Mouse (Mus musculus) frontal cortex, postnatal 36 days (tissue): ENCODE measurements at regions not wholly inside any gene's neighbourhood (a gene's known extent, or its start where the extent isn't known, plus 50 kb on each side); places are given as distances from the start of the nearest gene placed in this dataset.
A peak's percentile ranks its signal among the peaks of the same experiment; 100 is the strongest.

Experiments used
- DNase-seq, 2 experiments: peaks; one replicate each; pipeline ENCODE4 v3.0.0; 2022; ENCODE audit warnings: low spot score in 2 of 2

- no peak for DNase-seq
These were observed 269.9 kb upstream of the Mki67 start for GRCm38 (mm10) chr7:135986021-135986420.

- no peak for DNase-seq
These were observed 274.2 kb upstream of the Mki67 start for GRCm38 (mm10) chr7:135990321-135990720.

GRCm38 (mm10) chr7:135996896-135997295, 280.7 kb upstream of the Mki67 start:
- no peak for DNase-seq

DNA sequence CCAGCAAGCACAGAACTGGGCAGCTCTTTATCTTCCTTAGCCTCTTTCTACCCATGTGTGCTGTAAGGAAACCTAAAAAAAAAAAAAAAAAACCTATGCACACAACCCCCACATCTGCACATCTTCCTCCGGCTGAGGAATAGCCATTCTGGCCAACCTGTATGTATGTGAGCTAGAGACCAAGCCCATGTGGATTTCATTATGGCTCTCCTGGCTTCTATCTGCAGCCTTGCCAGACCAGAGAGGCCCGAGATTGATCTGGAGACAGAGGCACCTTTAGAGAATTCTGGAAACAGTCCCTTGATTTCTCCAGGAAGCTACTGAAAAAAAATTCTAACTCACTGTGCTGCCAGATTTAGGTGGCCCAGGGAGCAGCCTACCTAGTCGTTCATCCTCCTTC, 281.5 kb upstream of the Mki67 start:
- DNase-seq, result no peak

- DNase-seq, result no peak
These were observed 286.2 kb upstream of the Mki67 start for GRCm38 (mm10) chr7:136002382-136002781.

DNA sequence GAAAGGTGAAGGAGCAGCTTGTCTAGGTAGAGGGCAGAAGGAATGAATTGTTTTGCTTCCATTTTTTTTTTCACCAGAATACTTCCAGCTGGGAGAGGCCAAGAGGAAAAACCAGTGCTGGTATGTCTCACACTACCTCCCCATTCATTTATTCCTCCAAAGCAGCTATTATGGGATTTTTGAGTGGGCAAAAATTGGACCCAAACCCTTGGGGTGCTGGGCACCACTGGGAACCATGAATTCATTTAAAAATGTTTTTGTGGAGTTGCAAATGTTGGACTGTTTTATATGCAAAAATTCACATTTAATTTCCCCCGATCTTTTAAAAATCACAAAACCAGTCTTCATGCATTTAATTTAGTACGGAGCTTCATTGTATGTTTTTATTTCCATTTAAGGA, 287.1 kb upstream of the Mki67 start:
- DNase-seq, result no peak

GRCm38 (mm10) chr7:136007796-136008455, 291.8 kb upstream of the Mki67 start:
- no peak for DNase-seq

DNA sequence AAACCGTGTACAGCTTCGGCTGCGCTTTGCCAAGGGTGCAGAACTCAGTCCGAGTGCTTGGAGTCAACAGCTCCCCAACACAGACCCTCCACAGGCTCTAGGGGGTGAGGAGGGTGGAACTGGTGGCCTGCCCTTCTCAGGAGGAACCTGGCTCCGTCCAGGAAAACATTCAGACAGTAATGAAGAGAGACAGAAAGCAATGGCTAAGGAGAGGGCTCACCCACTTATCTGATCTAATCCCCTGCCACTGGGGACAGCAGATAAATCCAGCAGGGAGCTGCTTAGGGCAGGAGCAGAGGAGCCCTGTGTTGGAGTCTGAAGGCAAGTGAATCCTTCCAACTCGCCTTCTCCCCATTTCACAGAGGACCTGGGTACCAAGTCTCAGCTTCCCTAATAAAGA, 292.3 kb upstream of the Mki67 start:
- DNase-seq, result no peak

DNA sequence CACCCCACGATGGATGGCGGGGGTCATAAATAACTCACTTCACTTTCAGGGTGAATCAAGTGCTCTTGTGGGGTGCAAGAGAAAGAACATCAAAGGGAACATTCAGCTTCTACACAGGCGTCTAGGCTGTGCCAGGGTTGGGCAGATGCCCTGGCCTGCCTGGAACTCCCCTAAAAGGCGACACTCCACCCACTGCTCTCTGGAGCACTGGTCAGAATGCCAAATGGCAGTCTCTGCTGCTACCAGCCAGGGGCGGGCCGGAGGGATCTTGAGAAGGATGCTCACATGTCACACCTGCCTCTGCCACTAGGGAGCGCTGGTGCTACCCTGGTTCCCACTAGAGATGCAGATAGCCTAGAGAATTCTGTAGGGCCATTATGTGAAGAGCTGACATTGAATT, 293.9 kb upstream of the Mki67 start:
- DNase-seq, result peak; percentile 69 to 76

- DNase-seq, result no peak
These were observed 298.5 kb upstream of the Mki67 start for GRCm38 (mm10) chr7:136014706-136015105.

- no peak for DNase-seq
These were observed 300.8 kb upstream of the Mki67 start for GRCm38 (mm10) chr7:136016918-136017317.

- DNase-seq, result no peak
These were observed 304.4 kb upstream of the Mki67 start for GRCm38 (mm10) chr7:136020577-136020976.

- no peak for DNase-seq
These were observed 304.9 kb upstream of the Mki67 start for GRCm38 (mm10) chr7:136021071-136021470.

DNA sequence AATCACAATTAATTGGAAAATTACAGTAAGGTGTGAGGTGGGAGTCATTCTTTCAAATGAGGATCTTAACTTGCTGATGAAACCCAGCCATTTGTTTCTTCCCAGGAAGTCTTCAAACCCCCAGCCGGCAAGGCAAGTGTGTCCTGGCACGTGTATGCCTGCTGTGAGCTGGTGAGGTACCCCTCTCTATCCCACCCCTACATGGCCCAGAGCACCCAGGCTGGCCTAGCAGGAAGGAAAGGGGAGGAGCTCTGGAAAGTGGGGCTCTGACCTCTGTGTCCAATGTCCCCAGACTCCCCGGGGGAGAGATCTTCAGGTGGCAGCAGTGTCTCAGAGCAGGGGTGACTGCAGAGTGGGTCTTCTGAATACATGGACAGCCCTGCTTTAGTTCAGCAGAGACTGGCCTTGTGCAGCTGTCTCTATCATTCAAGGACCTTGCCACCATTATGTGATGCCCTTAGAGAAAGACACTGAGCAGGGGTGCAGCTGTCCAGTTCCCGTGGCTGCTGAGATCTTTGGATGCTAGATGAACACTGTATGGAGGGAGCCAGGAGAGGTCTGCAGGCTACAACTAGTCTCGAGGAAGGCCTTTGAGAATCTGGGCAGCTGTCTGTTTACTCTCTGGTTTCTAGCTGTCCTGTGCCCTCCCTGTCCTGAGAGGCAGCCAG, 306.8 kb upstream of the Mki67 start:
- no peak for DNase-seq

DNA sequence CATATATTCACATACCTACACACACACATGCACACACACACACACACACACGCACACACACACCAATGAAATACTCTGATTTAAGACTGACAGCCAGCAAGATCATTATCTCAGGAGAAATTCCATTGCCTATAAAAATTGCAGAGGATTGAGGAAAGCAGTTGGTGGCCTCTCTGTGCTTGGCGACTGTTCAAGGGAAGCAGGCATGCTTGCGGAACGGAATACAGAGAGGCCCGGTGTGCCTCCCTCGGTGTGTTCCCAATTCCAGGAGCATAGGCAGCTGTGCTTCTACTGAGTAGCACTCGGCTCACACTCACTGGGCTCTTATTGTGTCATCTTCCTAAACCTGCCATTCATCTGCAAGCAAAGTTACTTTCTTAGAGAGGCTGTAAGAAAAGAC, 310.3 kb upstream of the Mki67 start:
- DNase-seq, result no peak

GRCm38 (mm10) chr7:136032026-136032425, 315.9 kb upstream of the Mki67 start:
- DNase-seq, result no peak

DNA sequence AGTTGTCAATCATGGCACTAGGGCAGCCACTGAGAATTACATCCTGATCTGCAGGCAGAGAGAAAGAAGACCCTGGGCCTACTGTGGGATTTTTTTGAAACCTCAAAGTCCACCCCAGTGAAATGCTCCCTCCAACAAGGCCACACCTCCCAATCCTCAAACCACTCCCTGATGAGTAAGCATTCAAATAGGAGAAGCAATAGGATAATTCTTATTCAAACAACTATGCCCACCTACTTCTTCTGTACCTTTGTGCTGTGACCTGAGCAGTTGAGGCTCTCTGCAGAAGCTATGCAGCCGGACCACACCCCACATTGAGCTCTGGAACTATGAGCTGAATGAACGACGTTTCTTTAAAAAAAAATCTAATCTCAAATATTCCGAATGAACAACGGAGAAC, 317.4 kb upstream of the Mki67 start:
- no peak for DNase-seq

- DNase-seq, result no peak
These were observed 319.6 kb upstream of the Mki67 start for GRCm38 (mm10) chr7:136035735-136036134.

- DNase-seq, result peak; percentile 27 to 36
These were observed 321.9 kb upstream of the Mki67 start for GRCm38 (mm10) chr7:136038072-136038471.

GRCm38 (mm10) chr7:136038906-136039305, 322.7 kb upstream of the Mki67 start:
- peak; percentile 34 to 35 for DNase-seq

DNA sequence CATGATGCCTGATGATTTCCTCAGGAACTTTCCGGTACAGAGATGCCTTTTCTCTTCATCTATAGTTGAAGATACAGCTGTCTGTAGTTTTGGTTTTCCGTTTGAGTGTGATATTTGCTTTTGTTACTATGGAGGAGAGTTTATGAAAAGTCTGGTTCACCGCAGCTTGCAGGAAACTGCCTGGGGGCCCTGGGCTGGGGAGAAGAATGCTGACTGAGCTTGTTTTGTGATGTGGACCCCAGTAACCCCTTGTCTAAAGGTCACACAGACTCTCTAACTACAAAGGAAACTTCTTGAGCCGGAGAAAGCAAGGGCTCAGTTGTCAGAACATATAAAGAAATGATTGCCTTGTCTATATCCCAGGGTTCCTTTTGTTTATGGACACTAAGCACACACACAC, 325.8 kb upstream of the Mki67 start:
- no peak for DNase-seq

DNA sequence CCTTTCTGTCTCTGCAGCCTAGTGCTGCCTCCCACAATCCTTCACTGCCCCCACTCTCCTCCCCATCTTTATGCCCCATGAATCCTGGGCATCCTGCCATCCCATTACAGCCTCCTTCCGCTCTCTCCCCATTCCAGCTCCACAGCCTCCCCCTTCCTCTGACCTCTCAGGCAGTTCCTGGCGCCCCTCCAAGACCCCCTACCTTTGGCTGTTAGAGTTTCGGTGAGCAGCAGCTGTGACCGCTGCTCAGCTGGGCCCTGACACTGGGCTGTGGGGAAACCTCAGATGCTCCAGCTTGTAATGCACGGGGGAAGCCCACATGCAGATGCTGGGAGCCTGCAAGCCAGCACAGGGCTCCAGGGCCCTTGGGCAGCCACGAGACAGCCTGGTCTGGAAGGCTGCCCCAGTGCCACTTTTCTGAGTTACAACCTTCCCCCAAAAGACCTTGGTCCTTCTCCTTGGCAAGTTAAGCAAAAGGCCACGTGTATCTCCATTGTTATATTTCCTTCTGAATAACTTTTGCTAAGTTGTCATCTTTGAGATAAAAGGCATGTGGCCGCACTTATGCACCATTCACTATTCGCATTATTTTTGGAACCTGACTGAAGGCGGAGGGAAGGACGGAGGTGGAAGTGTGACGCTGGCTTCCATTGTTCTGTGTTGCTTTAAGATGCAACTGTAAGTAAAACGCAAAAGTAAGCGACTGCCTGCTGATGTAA, 330.6 kb upstream of the Mki67 start:
- DNase-seq, result peak; percentile 50 to 72

DNA sequence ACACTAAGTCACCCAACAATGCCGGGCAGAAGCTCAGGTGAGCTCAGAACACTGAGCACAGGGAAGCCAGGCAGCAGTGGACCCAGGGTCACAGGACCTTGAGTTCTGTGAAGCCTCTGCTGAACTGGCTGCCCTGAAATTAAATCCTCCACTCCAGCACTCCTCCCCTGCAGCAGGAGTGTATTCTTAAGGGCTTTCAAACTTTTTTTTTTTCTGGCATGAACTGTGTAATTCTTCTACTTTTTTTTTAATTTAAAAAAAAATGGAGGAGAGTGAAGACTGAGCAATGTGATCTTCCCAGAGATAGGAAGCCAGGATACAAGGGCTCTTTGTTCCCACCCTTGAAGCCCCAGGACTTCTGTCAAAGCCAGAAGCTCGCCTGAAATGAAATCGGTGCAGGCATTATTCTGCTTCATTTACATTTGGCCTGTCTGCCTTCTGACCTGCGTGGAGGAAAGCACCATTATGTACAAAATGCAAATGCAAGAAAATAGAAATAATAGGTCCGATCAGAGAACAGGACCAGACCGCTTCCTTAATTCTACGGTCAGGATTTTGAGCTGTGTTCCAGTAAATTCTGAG, 331.3 kb upstream of the Mki67 start:
- no peak for DNase-seq
